Mouse (Mus musculus) CH12.LX (cell line): Measurements from ENCODE around the gene Hamp. TPM values are rescaled to one million over a fixed set of nuclear protein-coding genes. Genes with fewer than 3 reads are reported as not detected.

Source experiments
- DNase-seq: peaks from one replicate; pipeline ENCODE4 v3.0.0-alpha.2; 2013; ENCODE audit errors: extremely low read depth
- H3K27ac ChIP-seq: 2 replicates; pipeline ENCODE4 v1.5.1; 2012; ENCODE audit warnings: low read depth, mild to moderate bottlenecking, control low read depth, moderate library complexity; ENCODE audit not compliant: insufficient read depth
- H3K27me3 ChIP-seq: replicated peaks from 2 replicates; pipeline ENCODE3; 2012; ENCODE audit warnings: inconsistent platforms
- H3K36me3 ChIP-seq, 2 experiments: replicated peaks in 1 of 2; 2 replicates each; pipeline versions ENCODE3 to v1.6.1; 2012; ENCODE audit warnings: inconsistent platforms in 1 of 2, low read length in 1 of 2, mild to moderate bottlenecking in 1 of 2, mixed read lengths in 1 of 2, moderate library complexity in 1 of 2; ENCODE audit not compliant: control insufficient read depth in 1 of 2, insufficient read depth in 1 of 2
- H3K4me1 ChIP-seq, 2 experiments: 2 replicates each; pipeline ENCODE4 v1.6.1; 2012; ENCODE audit warnings: inconsistent platforms in 1 of 2, moderate library complexity in 1 of 2; ENCODE audit not compliant: insufficient read depth in 2 of 2, control insufficient read depth in 1 of 2
- H3K4me2 ChIP-seq: 2 replicates; pipeline ENCODE4 v1.6.1; 2012; ENCODE audit warnings: low read depth, mild to moderate bottlenecking, control low read depth; ENCODE audit not compliant: poor library complexity, insufficient read depth, severe bottlenecking
- H3K4me3 ChIP-seq, 3 experiments: fragments of 150-350 bp in 1 of 3; sonication (generic) in 1 of 3; replicated peaks in 1 of 3; 2 replicates each; pipeline versions ENCODE3 to v1.5.1; 2011 to 2012; ENCODE audit warnings: low read depth in 2 of 3, low read length in 2 of 3, mild to moderate bottlenecking in 2 of 3, moderate library complexity in 2 of 3, control low read depth in 1 of 3, improper control_type of control experiment in 1 of 3, inconsistent platforms in 1 of 3, mixed read lengths in 1 of 3; ENCODE audit not compliant: poor library complexity in 1 of 3
- H3K79me2 ChIP-seq: replicated peaks from 2 replicates; pipeline ENCODE4 v1.6.1; 2012; ENCODE audit warnings: mild to moderate bottlenecking, moderate library complexity; ENCODE audit not compliant: control insufficient read depth, poor library complexity, insufficient read depth, severe bottlenecking; ENCODE audit errors: extremely low read depth
- H3K9ac ChIP-seq: 2 replicates; pipeline ENCODE4 v1.6.1; 2012; ENCODE audit warnings: low read depth, mild to moderate bottlenecking, control low read depth, moderate library complexity; ENCODE audit not compliant: insufficient read depth
- H3K9me3 ChIP-seq: replicated peaks from 2 replicates; pipeline ENCODE3; 2012; ENCODE audit warnings: low read length, inconsistent platforms, mixed read lengths
- BHLHE40 ChIP-seq: IDR thresholded peaks from 2 replicates; pipeline ENCODE4 v1.6.1; 2011; ENCODE audit warnings: mild to moderate bottlenecking, low read depth, low read length, improper control_type of control experiment
- CHD1 ChIP-seq: IDR thresholded peaks from 2 replicates; pipeline ENCODE4 v1.6.1; 2012; ENCODE audit warnings: low read depth, low read length, improper control_type of control experiment, inconsistent platforms
- CHD2 ChIP-seq: IDR thresholded peaks from 2 replicates; pipeline ENCODE4 v1.6.1; 2011; ENCODE audit warnings: low read length, improper control_type of control experiment
- CTCF ChIP-seq, 2 experiments: IDR thresholded peaks in 1 of 2; conservative IDR thresholded peaks in 1 of 2; 2 replicates each; pipeline ENCODE4 v1.5.1; 2011 to 2012; ENCODE audit warnings: low read depth in 2 of 2, low read length in 2 of 2, improper control_type of control experiment in 1 of 2, inconsistent platforms in 1 of 2, mild to moderate bottlenecking in 1 of 2, moderate library complexity in 1 of 2
- ELF1 ChIP-seq: IDR thresholded peaks from 2 replicates; pipeline ENCODE4 v1.6.1; 2014; ENCODE audit warnings: low read depth, mild to moderate bottlenecking, inconsistent platforms, low read length, improper control_type of control experiment
- ETS1 ChIP-seq: conservative IDR thresholded peaks from 2 replicates; pipeline ENCODE4 v1.6.1; 2012; ENCODE audit warnings: low read depth, mild to moderate bottlenecking, inconsistent platforms, low read length, improper control_type of control experiment, moderate library complexity
- GABPA ChIP-seq: IDR thresholded peaks from 2 replicates; pipeline ENCODE4 v1.6.1; 2012; ENCODE audit warnings: low read depth, low read length, improper control_type of control experiment, inconsistent platforms; ENCODE audit not compliant: insufficient replicate concordance
- HCFC1 ChIP-seq: IDR thresholded peaks from 2 replicates; pipeline ENCODE4 v1.6.1; 2012; ENCODE audit warnings: low read depth, mild to moderate bottlenecking, inconsistent platforms, low read length, improper control_type of control experiment
- IRF4 ChIP-seq: IDR thresholded peaks from 2 replicates; pipeline ENCODE4 v1.6.1; 2014; ENCODE audit warnings: low read depth, mild to moderate bottlenecking, inconsistent platforms, low read length, improper control_type of control experiment
- JUN ChIP-seq: IDR thresholded peaks from 2 replicates; pipeline ENCODE4 v1.6.1; 2011; ENCODE audit warnings: low read depth, mild to moderate bottlenecking, low read length, improper control_type of control experiment, moderate library complexity; ENCODE audit not compliant: insufficient read depth
- JUND ChIP-seq: conservative IDR thresholded peaks from 2 replicates; pipeline ENCODE4 v1.6.1; 2011; ENCODE audit warnings: low read depth, low read length, improper control_type of control experiment
- KAT2A ChIP-seq: IDR thresholded peaks from 2 replicates; pipeline ENCODE4 v1.6.1; 2012; ENCODE audit warnings: low read length, improper control_type of control experiment, inconsistent platforms; ENCODE audit not compliant: insufficient replicate concordance
- MAX ChIP-seq: IDR thresholded peaks from 2 replicates; pipeline ENCODE4 v1.6.1; 2011; ENCODE audit warnings: low read length, improper control_type of control experiment
- MAZ ChIP-seq: IDR thresholded peaks from 2 replicates; pipeline ENCODE4 v1.6.1; 2012; ENCODE audit warnings: low read depth, mild to moderate bottlenecking, inconsistent platforms, low read length, improper control_type of control experiment, moderate library complexity
- NELFE ChIP-seq: IDR thresholded peaks from 2 replicates; pipeline ENCODE4 v1.6.1; 2011; ENCODE audit warnings: low read depth, low read length, improper control_type of control experiment
- NRF1 ChIP-seq: IDR thresholded peaks from 2 replicates; pipeline ENCODE4 v1.6.1; 2014; ENCODE audit warnings: low read depth, mild to moderate bottlenecking, inconsistent platforms, low read length, improper control_type of control experiment, moderate library complexity
- POLR2AphosphoS2 ChIP-seq: IDR thresholded peaks from 2 replicates; pipeline ENCODE4 v1.6.1; 2011; ENCODE audit warnings: low read depth, low read length, improper control_type of control experiment
- RAD21 ChIP-seq: IDR thresholded peaks from 2 replicates; pipeline ENCODE4 v1.6.1; 2011; ENCODE audit warnings: low read depth, mild to moderate bottlenecking, low read length, improper control_type of control experiment, moderate library complexity
- RCOR1 ChIP-seq: conservative IDR thresholded peaks from 2 replicates; pipeline ENCODE4 v1.6.1; 2012; ENCODE audit warnings: low read depth, mild to moderate bottlenecking, inconsistent platforms, low read length, improper control_type of control experiment
- SIN3A ChIP-seq: IDR thresholded peaks from 2 replicates; pipeline ENCODE4 v1.6.1; 2012; ENCODE audit warnings: low read length, improper control_type of control experiment, inconsistent platforms
- SMC3 ChIP-seq: IDR thresholded peaks from 2 replicates; pipeline ENCODE4 v1.6.1; 2011; ENCODE audit warnings: low read depth, low read length, improper control_type of control experiment
- TBP ChIP-seq: conservative IDR thresholded peaks from 2 replicates; pipeline ENCODE4 v1.6.1; 2011; ENCODE audit warnings: low read depth, low read length, improper control_type of control experiment
- TCF12 ChIP-seq: IDR thresholded peaks from 2 replicates; pipeline ENCODE4 v1.6.1; 2014; ENCODE audit warnings: low read depth, mild to moderate bottlenecking, inconsistent platforms, low read length, improper control_type of control experiment
- ZC3H11A ChIP-seq: IDR thresholded peaks from 2 replicates; pipeline ENCODE4 v1.6.1; 2012; ENCODE audit warnings: low read depth, mild to moderate bottlenecking, inconsistent platforms, low read length, improper control_type of control experiment
- dilution Hi-C: fragments of 300-500 bp; cut with MboI; formaldehyde crosslinking; loops from 2 replicates; pipeline ENCODE4 v1.14.3; 2020; ENCODE audit warnings: low sequenced_read_pairs; ENCODE audit not compliant: extremely low pct_unique_long_range_greater_than_20kb, extremely low pct_ligation_motif_present
- in situ Hi-C: fragments of 300-500 bp; cut with MboI; formaldehyde crosslinking; loops from 3 replicates; pipeline ENCODE4 v1.14.3; 2019; ENCODE audit warnings: low sequenced_read_pairs, low pct_ligation_motif_present, low pct_unique_long_range_greater_than_20kb, mixed read lengths
- polyA plus RNA-seq: library from polyadenylated mRNA; unstranded; fragments of >175 nt; gene quantifications from 2 replicates; pipeline ENCODE4 v1.2.1, GENCODE M21; 2012; ENCODE audit warnings: low read depth; ENCODE audit not compliant: insufficient read length
- total RNA-seq, 2 experiments: library from RNA; depleted of rRNA; stranded (reverse); fragments of 300-350 nt in 1 of 2; fragments of >200 nt in 1 of 2; gene quantifications; 2 replicates each; pipeline ENCODE4 v1.2.3; 2012 to 2014

The Hamp gene
- total and polyA plus RNA-seq, 3 experiments, result not detected

DNA sequence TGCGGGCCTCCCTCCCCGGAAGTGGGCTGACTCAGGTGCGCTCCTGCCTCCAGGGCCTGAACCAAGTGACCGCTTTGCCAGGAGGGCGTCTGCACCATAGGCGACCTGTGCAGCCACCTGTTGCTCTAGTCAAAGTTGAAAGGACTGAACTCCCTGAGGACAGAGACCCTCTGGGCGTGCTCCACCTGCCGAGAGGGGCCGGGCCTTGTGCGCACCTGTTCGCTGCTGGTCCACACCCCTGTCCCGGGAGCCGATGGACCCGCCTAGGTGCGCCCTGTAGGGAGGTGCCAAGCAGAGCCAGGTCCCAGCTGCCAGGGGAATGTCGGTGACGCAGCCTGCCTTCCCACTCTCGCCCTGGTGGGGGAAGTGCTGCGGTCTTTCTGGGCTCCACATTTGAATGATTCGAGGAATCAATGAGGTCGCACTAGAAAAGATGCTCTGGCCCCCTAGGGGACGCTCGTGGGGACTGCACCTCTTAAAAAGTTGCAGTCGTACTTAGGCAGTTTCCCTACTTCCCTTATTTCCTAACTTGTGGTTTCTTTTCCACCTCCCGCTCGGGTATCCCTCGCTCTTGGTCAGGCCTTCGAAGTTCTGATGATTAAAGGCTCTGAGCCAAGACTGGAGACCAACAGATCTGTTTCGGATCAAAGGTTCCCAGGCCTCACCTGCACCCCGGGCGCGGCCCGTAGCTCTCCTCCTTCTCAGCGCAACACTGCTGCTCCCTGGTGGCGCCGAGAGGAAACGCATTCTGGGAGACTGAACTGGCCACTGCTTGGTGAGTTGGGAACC, 29.9 kb upstream of the Hamp start, which contains the start of gene Fam187b:
TSS of gene Fam187b (plus strand) at position 290 of the 789 bp plus-strand sequence.
- dilution Hi-C loops (no loop called here), in situ Hi-C loops (no loop called here)
- Histone ChIP-seq H3K27ac (no peak within 1 kb of the TSS), H3K4me3 (peak within 1 kb of the TSS in 1 of 3 experiments; percentile 21), H3K4me1 (peaks cover 0 to 4% of the 10 kb centered on the region in 2 experiments; a peak in 1 of 4 replicates), H3K36me3 (no peaks in the 10 kb centered on the region), H3K27me3 (no peaks in the 10 kb centered on the region), H3K4me2 (peak within 1 kb of the TSS; percentile 68), H3K9ac (no peak within 1 kb of the TSS), H3K79me2 (no peaks in the 10 kb centered on the region), H3K9me3 (peaks cover 7% of the 10 kb centered on the region)
- DNase-seq, result peak; percentile 85
- TF ChIP-seq ZC3H11A (peak; percentile 47), TBP (no peak), CTCF (conservative IDR thresholded peaks at IDR 0.05 in 1 of 2, IDR thresholded peaks at IDR 0.05 in 1 of 2; ENCODE audit: low read depth in 2 of 2, low read length in 2 of 2) (peak; percentile 59 to 80), IRF4 (peak; percentile 51; the same call in 1 of the 2 replicates), NELFE (0 out of 2 replicates have a peak, but pooled peaks have one; percentile 23), MAZ (no peak), SMC3 (peak; percentile 82), TCF12 (0 out of 2 replicates have a peak, but pooled peaks have one; percentile 16), RAD21 (peak; percentile 85), NRF1 (no peak), ELF1 (0 out of 2 replicates have a peak, but pooled peaks have one; percentile 15)

DNA sequence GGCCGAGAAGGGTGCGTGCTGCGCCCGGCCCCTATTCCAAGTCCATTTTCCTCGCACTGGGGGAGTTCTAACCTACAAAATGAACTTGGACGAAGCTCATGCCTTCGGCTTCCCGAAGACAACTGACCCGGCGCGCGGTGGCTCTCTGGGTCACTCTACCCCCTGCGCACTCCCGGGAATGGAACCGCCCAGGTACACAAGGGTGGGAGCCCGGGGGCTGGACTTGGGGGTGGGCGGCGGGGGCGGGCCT, 29.3 kb upstream of the Hamp start, which contains the start of gene Lsr:
TSS of gene Lsr (minus strand) at position 214 of the 250 bp plus-strand sequence.
- Histone ChIP-seq H3K9me3 (peaks cover 7% of the 10 kb centered on the region), H3K4me3 (peak within 1 kb of the TSS in 1 of 3 experiments; percentile 21), H3K4me2 (peak within 1 kb of the TSS; percentile 68), H3K4me1 (peaks cover 0 to 4% of the 10 kb centered on the region in 2 experiments; a peak in 1 of 4 replicates), H3K9ac (no peak within 1 kb of the TSS), H3K27ac (no peak within 1 kb of the TSS), H3K36me3 (no peaks in the 10 kb centered on the region), H3K79me2 (no peaks in the 10 kb centered on the region), H3K27me3 (no peaks in the 10 kb centered on the region)
- DNase-seq, result no peak
- dilution Hi-C loops (no loop called here), in situ Hi-C loops (no loop called here)
- TF ChIP-seq HCFC1 (no peak), SIN3A (no peak), MAZ (no peak), CHD1 (no peak), ETS1 (no peak), SMC3 (no peak), MAX (no peak), GABPA (no peak), BHLHE40 (no peak), KAT2A (no peak), CHD2 (no peak), JUND (no peak), POLR2AphosphoS2 (no peak), IRF4 (no peak), NRF1 (no peak), RCOR1 (no peak), ELF1 (no peak), CTCF (conservative IDR thresholded peaks at IDR 0.05 in 1 of 2, IDR thresholded peaks at IDR 0.05 in 1 of 2; ENCODE audit: low read depth in 2 of 2, low read length in 2 of 2) (no peak), TBP (no peak), JUN (no peak)
